ENCODE assay signal across 10 mouse cellular contexts in the genomic region with DNA sequence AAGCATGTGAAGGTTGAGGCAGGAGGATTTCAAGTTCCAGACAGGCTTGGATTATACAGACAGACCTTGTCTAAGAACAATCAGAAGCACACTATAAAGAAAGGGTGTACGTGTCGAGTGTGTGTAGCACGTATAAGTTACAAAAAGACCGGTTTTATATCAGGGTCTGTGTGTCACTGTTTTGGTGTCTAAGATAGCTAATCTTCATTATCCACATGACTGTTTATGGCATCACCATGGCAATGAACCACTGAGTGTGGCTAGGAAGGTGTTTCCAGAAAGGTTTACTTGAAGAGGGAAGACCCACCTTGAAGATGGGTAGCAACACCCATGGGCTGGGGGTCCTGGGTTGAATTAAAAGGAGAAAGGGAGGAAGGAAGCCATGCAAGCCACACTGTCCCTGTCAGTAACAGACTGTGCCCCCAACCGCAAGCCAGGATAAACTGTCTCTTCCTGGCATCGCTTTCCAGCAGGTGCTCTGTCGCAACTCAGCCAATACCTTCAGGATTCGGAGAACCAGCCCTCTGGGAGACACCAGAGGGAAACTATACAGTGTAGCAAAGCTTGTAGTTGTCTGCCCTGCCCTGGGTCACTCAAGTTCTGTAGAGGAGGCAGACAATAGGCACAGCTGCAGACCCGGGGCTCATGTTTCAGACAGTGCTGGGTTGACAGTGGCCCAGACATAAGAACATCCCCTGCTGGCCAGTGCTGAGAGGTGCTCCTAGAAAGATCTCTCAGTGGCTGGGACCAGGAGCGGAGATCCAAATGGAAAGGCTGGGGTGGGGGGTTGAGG. TPM values are rescaled to one million over a fixed set of nuclear protein-coding genes. Genes with fewer than 3 reads are reported as not detected.
DNase-seq lines count a peak whose midpoint lies in the region; ATAC-seq and TF ChIP-seq lines count a peak whose summit lies in the region.
"Had no signal": no experiment of that assay in that cellular context is flagged by ENCODE, and none has a peak within 500 bp of the region (broad histone marks: within the 10 kb centered on the region; RNA-seq: fewer than 3 reads in every experiment).

No protein-coding gene starts in this region.

- H3K36me3 ChIP-seq in lung, embryonic 14.5 days (ENCODE audit: insufficient read depth) = no peaks in the 10 kb centered on the region
- no peaks in the 10 kb centered on the region for H3K36me3 ChIP-seq in macrophage (ENCODE audit: inconsistent target)

- peak; percentile 30; the same call in 1 of the 2 replicates for TF ChIP-seq CTCF in lung, embryonic 14.5 days (IDR thresholded peaks at IDR 0.05; ENCODE audit: low read depth)

- no peaks in the 10 kb centered on the region for H3K4me1 ChIP-seq in lung, embryonic 14.5 days (ENCODE audit: insufficient read depth)

- H3K79me2 ChIP-seq in macrophage (ENCODE audit: inconsistent target) = peaks cover 96% of the 10 kb centered on the region

- no peak overlapping the region for H3K27ac ChIP-seq in lung, embryonic 14.5 days (ENCODE audit: low read depth)
- H3K27ac ChIP-seq in macrophage = peak overlapping the region; percentile 71

- H3K27me3 ChIP-seq in lung, embryonic 14.5 days (ENCODE audit: insufficient read depth, low read length) = peaks cover 4% of the 10 kb centered on the region; the same call in 1 of the 2 replicates

- peak; percentile 55 for ATAC-seq in lung, embryonic 14.5 days (ENCODE audit: insufficient read depth)

- intact Hi-C loops in left cerebral cortex, postnatal 10 days (cut with DNase I) = no loop called here

- 59% methylated on average over 10 of the region's 10 CpGs for WGBS in lung, embryonic 14.5 days
- 64% methylated on average over 10 of the region's 10 CpGs for WGBS in macrophage (ENCODE audit: missing documents)

- DNase-seq in lung, embryonic 14.5 days = no peak
- DNase-seq in lung, postnatal 25 days (ENCODE audit: low spot score) = no peak
- DNase-seq in NIH3T3 (ENCODE audit: low read depth) = peak; percentile 43
- peak; percentile 53 for DNase-seq in embryo, embryonic 11 days
- no peak for DNase-seq in left cerebral cortex, adult 8-10 months (ENCODE audit: low spot score in 2 of 2)
- DNase-seq in cerebellum, adult 11-12 months = no peak
- DNase-seq in left cerebral cortex, postnatal 10 days (ENCODE audit: extremely low spot score in 1 of 2, low spot score in 2 of 2) = no peak
- DNase-seq: adrenal gland, postnatal 25 days had no signal

- no peak overlapping the region for H3K9ac ChIP-seq in lung, embryonic 14.5 days

- no peak overlapping the region for H3K4me2 ChIP-seq in lung, embryonic 14.5 days
- H3K4me2 ChIP-seq: heart, embryonic 11.5 days had no signal

- H3K4me3 ChIP-seq in lung, embryonic 14.5 days (ENCODE audit: low read depth, low read length) = no peak overlapping the region
- no peak overlapping the region for H3K4me3 ChIP-seq in macrophage (ENCODE audit: inconsistent target)

- H3K9me3 ChIP-seq in lung, embryonic 14.5 days (ENCODE audit: low read depth, low read length) = no peaks in the 10 kb centered on the region

RNA-seq across cellular contexts. Expression of a gene that starts 7.1 kb away (rescaled TPM):
- polyA plus RNA-seq in lung, embryonic 14.5 days (2014; fragmentation: Nextera tagmentation; extraction: Ambion mirVana) = 0.29 and 0.39 TPM in 2 replicates
- 100 to 1,000 TPM in 3 of 26 experiments, 10 to 100 TPM in 21, 1 to 10 TPM in 2; 9.1 to 309 (median 31.2) TPM for total RNA-seq in macrophage (2018; cell fraction: chromatin; rRNA removed)
- total RNA-seq in macrophage (2018; cell fraction: cytosol; rRNA removed) = 10 to 100 TPM in 13 of 26 experiments, 1 to 10 TPM in 13; 4.6 to 56.9 (median 12.5) TPM
- total RNA-seq in macrophage (2018; cell fraction: nucleus; rRNA removed) = 100 to 1,000 TPM in 1 of 26 experiments, 10 to 100 TPM in 15, 1 to 10 TPM in 10; 6.6 to 122 (median 16.8) TPM
- polyA plus RNA-seq in macrophage (2018) = 6.4 to 13.5 TPM (median 8.7 TPM) in 3 replicates
- total RNA-seq in left cerebral cortex, adult 8-10 months (2022) = 1 to 10 TPM; 2.0 to 3.0 (median 2.8) TPM
- under 1 TPM; 0.79 to 0.81 TPM for total RNA-seq in left cerebral cortex, postnatal 10 days (2021)

RNA-seq across cellular contexts. Expression of a gene that starts 30.0 kb away (rescaled TPM):
- 177 and 186 TPM in 2 replicates for polyA plus RNA-seq in lung, embryonic 14.5 days (2014; fragmentation: Nextera tagmentation; extraction: Ambion mirVana)
- 1 to 10 TPM in 20 of 26 experiments, under 1 TPM in 4, not detected in 2; 0.65 to 9.7 (median 2.2) TPM for total RNA-seq in macrophage (2018; cell fraction: chromatin; rRNA removed)
- total RNA-seq in macrophage (2018; cell fraction: cytosol; rRNA removed) = 10 to 100 TPM; 14.1 to 26.6 (median 18.8) TPM
- total RNA-seq in macrophage (2018; cell fraction: nucleus; rRNA removed) = 10 to 100 TPM in 3 of 26 experiments, 1 to 10 TPM in 23; 2.0 to 27.2 (median 7.0) TPM
- polyA plus RNA-seq in macrophage (2018) = 5.1 to 28.7 TPM (median 17.8 TPM) in 3 replicates
- 10 to 100 TPM; 41.7 to 50.8 (median 46.0) TPM for total RNA-seq in left cerebral cortex, adult 8-10 months (2022)
- total RNA-seq in left cerebral cortex, postnatal 10 days (2021) = 10 to 100 TPM; 62.9 to 65.1 TPM

Comparison
In these comparisons a context has a peak if more than half of its experiments do, and no peak if none do; other contexts are left out.
1. DNase-seq: peak in NIH3T3 (single experiment) and embryo, embryonic 11 days (single experiment); none in lung, embryonic 14.5 days (single experiment), lung, postnatal 25 days (single experiment), left cerebral cortex, adult 8-10 months (0 of 2), cerebellum, adult 11-12 months (single experiment) and left cerebral cortex, postnatal 10 days (0 of 2).